Mouse (Mus musculus) adrenal gland, adult 18-20 months (tissue): ENCODE measurements around the gene Clec9a. TPM values are rescaled to one million over a fixed set of nuclear protein-coding genes. Genes with fewer than 3 reads are reported as not detected.

ENCODE experiments used
- DNase-seq, 2 experiments: peaks; one replicate each; pipeline ENCODE4 v3.0.0; 2021 to 2022; ENCODE audit warnings: low spot score in 2 of 2
- long read RNA-seq, 2 experiments: library from polyadenylated mRNA; stranded (forward); transcript quantifications; one replicate each; pipeline ENCODE4 v2.0.0; 2021
- total RNA-seq, 2 experiments: library from RNA; stranded (reverse); gene quantifications; 1 replicate in 1 of 2; 2 replicates in 1 of 2; pipeline ENCODE4 v1.2.3; 2021

Clec9a gene
- 1 to 10 TPM in 1 of 2 experiments, under 1 TPM in 1; 0.53 to 1.6 TPM for total RNA-seq
- long read RNA-seq, experiment 1 = 0 reads
- long read RNA-seq, experiment 2 = 0 reads

GRCm38 (mm10) chr6:129408562-129408961 is at the start of gene Clec9a:
Gene Clec9a (plus strand): TSS chr6:129408862.
- no peak for DNase-seq

DNA sequence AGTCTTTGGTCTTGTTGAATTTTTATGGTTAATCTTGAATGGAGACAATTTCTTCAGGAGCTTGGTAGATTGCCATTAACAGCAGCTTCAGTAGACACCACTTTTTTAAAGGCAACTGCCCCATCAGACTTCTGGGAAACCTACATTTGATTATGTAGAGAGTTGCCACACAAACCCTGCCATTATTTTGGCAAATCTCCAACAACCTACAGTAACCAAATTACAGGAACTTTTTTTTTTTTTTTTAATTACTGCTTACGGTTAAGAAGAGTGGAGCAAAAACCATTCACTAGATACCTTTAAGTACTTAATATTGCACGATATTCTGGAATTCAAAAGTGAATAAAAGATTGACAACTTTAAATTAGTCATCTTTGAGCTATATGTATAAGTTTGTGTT is 49.1 kb upstream of the Clec9a start:
- DNase-seq = no peak

DNA sequence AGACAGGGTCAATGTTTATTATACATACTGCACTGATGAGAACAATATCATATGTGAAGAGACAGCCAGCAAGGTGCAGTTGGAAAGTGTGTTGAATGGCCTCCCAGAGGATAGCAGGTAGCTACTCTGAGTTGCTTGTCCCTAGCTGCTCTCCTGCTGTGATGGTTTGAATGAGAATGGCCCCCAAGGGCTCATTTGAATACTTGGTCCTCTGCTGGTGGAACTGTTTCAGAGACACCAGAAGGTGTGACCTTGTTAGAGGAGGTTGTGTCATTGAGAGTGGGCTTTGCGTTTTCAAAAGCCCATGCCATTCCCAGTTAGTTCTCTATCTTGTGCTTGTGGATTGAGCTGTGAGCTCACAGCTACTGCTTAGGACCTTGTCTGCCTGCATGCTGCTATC is 44.7 kb upstream of the Clec9a start:
- DNase-seq = no peak

DNA sequence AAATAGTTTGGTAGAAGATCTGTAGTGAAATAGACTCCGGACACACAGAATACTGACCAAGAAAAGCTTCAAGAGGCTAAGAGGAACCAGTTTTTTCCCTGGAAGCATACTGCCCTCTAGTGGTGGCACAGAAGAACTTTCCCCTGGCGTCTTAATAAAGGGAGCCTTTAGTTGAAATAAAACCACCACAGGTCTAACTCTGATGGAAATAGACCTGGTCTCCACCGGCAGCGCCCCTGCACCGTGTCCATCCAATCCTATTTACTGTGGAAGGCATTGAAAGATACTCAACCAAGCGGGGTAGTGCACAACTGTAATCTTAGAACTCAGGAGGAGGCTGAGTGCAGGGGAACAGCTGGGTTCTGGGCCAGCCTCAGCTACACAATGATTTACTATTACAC is 42.7 kb upstream of the Clec9a start:
- peak; percentile 22 to 30 for DNase-seq

GRCm38 (mm10) chr6:129369374-129370132 is 39.1 kb upstream of the Clec9a start:
- no peak for DNase-seq

DNA sequence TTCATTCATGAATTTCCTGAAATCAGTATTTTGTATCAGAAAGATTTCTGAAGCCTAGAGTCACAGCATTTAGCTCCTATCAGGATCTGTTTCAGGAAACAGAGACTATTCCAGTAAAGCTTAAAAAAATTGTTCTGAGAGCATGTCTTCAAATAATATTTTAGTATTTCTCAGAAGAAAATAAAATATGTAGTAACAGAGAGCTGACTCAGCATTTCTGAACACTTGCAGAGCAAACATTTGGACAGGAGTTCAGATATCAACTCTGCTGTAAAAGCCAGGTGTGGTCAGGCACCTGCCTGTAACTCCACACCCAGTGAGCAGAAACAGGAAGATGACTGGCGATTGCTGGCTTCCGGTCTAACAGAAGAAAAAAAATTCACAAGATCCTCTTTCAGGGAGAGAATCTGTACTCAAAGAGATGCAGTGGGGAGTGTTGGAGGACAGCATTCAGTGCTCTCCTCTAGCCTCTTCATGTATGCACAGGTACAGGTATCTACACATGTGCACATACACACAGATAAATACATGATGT is 33.7 kb upstream of the Clec9a start:
- no peak for DNase-seq

DNA sequence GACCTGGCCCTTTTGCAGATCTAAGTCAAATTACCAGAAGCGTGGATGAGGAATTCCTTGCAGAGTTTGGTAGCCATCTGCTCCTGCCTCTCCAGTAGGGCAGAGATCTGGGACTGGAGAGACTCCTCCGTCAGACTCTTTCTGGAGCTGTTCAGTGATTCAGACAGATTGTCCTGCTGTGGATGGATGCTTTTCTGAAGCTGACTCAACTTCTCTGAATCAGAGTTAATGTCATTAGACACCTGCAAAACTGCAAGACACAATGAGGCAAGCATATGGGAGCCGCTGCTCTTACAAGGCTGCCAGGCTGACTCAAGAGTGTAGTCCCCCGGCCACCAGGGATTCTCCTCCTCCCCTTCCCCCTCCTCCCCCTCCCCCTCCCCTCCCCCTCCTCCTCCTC is 28.2 kb upstream of the Clec9a start:
- no peak for DNase-seq

- no peak for DNase-seq
Measured at GRCm38 (mm10) chr6:129381736-129382135, 26.9 kb upstream of the Clec9a start.

GRCm38 (mm10) chr6:129383466-129383865 is 25.2 kb upstream of the Clec9a start:
- no peak for DNase-seq

DNA sequence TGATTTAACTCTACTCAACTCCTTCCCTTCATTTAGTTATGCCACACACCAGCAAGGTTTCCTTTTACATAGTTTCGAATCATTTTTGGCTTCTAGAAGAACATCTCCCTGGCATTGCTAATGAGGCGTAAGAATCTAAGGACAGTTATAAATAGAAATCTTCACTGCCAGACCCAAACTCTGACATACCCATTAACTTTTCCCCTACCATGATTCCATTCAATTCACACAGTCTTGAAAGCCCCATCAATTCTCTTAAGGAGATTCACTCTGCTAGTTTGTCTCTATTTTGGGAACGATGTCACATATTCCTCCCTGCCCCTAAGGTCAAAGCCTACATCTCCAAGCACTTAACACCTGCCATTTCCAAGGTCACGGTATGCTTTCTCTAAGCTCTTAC is 23.7 kb upstream of the Clec9a start:
- DNase-seq = no peak

- no peak for DNase-seq
Measured at GRCm38 (mm10) chr6:129385774-129386173, 22.9 kb upstream of the Clec9a start, which contains the start of gene Clec12b. Gene Clec12b (minus strand): TSS chr6:129385874.

GRCm38 (mm10) chr6:129393087-129393720 is 15.5 kb upstream of the Clec9a start:
- DNase-seq = no peak

DNA sequence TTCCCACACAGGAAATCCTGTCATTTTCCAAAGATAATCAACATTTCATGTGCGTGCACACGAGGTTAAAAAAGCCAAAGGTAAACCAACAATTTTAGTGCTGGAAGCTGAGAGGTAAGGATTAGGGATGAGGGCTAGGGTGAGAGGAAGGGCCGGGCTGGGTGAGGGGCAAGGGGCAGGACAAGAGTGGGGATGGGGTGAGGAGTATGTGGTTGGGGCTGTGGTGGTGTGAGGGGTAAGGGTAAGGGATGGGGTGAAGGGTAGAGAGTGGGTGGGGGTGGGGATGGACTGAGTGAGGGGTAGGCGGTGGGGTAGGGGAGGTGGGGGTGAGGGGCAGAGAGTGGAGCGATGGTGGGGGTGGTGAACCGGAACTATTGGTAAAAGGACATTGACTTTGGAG is 14.9 kb upstream of the Clec9a start:
- DNase-seq = no peak

GRCm38 (mm10) chr6:129396997-129397396 is 11.7 kb upstream of the Clec9a start, which contains the start of gene Clec1b:
Gene Clec1b (plus strand): TSS chr6:129397297.
- no peak for DNase-seq

GRCm38 (mm10) chr6:129399945-129400344 is 8.7 kb upstream of the Clec9a start:
- DNase-seq = peak in 1 of 2 experiments; percentile 33

DNA sequence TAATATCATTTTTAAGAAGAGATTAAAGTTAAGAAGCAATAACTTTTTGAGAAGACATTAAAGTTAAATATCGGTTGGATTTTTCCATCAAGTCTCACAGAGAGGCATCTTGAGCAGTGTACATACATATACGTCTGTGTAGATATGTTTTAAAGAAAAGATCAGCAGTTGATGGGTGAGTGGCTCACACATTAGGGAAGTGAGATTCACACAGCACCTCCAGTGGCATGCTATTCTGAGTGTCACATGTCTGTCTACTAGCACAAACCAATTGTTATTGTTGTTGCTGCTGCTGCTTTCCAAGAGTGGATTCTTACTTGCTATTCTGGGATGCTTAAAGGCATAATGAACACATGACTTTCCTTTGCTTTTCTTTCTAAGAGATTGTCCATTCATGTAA is 6.3 kb upstream of the Clec9a start:
- no peak for DNase-seq

GRCm38 (mm10) chr6:129403391-129403790 is 5.3 kb upstream of the Clec9a start:
- DNase-seq = no peak

GRCm38 (mm10) chr6:129405999-129406398 is 2.7 kb upstream of the Clec9a start:
- DNase-seq = no peak

DNA sequence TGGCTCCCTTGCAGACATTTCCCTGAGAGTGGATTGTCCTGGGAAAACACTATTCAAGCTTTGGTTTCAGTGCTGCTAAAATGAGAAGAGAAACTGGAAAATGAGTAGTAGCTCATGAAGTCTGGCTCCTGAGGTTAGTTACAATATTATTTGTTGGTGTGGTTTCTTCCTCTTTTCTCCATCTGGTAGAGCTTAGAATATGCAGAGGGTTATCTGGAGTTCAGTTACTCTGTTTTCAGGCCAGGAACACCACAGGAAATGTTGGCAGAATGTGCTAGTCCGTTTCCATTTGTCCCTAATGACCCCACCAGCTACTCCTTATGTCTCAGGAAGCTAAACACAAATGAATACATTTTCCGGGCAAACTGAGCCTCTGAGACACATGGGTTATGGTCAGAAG is 1.3 kb upstream of the Clec9a start:
- DNase-seq = no peak

- DNase-seq = no peak
Measured at GRCm38 (mm10) chr6:129414177-129414576, 5.5 kb downstream of the Clec9a start.

- DNase-seq = no peak
Measured at GRCm38 (mm10) chr6:129422311-129422710, 13.6 kb downstream of the Clec9a start.

GRCm38 (mm10) chr6:129423040-129423733 is 14.5 kb downstream of the Clec9a start:
- DNase-seq = peak in 1 of 2 experiments; percentile 10
